Mouse (Mus musculus) thymus, postnatal 36 days (tissue): ENCODE results near the gene Eef1e1.
"Not testable (repeated sequence)": the region's sequence is repeated elsewhere in the genome, so short reads cannot be mapped to it uniquely, and the experiment has no call there.

ENCODE experiments used
- DNase-seq, 2 experiments: peaks; one replicate each; pipeline ENCODE4 v3.0.0; 2022; ENCODE audit warnings: mixed read lengths in 2 of 2

The Eef1e1 gene

DNA sequence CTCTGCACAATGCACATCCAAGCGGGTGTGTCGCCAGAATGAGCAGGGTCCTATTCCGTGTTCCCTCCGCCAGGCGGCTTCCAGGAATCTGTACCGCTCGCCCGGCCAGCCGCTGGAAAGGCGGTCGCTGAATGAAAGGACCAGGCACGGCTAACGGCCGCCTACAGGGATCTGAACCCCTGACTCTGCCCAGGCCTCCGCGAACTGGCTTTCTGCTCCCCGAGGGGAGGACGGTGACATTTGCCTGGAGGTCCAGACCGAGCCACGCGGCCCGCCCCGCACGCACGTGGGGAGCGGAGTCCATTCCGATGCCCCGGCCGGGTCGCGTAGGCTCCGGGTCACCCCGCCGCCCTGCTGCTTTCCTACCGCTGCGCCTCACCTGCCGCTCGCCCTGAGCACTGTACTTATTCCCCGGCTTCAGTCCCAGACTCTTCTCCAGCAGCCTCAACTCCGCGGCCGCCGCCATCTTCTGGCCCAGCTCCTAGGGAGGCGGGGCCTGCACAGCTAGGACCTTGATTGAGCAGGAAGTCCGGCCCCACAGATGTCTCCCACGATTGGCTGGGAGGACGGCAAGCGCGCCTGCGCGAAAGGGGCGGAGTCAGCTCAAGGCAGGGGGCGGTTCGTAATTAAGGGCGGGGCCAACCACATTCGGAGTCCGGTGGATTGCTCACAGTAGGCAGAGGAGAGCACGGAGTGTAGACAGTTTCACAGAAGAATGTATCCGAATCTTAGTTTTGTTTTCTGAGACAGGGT lies at the start of gene Eef1e1:
Gene Eef1e1 (minus strand): TSS at position 531 of the 753 bp plus-strand sequence.
- peak; percentile 96 to 97 for DNase-seq

DNA sequence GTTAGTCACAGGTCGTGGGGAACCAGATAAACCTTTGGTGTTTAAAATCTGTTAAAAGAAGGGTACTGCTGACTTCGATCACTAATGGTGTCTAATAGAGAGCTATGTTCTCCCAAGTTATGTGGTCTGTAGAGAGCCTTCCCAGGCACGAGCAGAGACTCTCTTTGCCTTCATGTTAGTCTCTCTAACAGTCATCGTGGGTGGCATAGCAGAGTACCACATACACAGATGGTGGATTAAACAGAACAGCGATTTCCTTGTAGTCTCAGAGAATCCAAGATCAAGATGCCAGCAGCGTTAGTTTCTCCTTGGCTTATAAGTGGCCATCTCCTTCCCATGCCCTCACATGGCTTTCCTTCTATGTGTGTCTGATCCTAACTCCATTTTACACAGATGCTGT lies 32.0 kb upstream of the Eef1e1 start:
- no peak for DNase-seq

GRCm38 (mm10) chr13:38690028-38690427 lies 31.2 kb upstream of the Eef1e1 start:
- no peak for DNase-seq

GRCm38 (mm10) chr13:38688761-38689160 lies 29.9 kb upstream of the Eef1e1 start:
- no peak for DNase-seq

DNA sequence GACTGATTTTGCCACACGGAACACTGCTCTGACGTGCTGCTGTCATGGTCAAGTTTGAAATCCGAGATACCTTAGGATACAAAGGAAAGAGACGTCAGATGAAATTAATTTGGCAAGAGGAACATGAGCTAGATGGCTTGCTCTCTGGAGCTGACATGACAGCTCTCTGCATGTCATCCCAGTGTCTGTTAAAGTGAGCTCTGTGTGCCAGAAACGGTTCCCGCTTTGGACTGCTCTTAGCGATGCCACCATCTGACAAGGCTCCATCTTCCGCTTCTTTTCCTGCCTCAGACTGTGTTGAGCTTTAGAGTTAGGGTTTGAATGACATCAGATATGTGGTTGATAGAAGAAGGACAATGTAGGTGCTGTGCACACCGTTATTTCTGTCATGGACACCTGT lies 13.5 kb upstream of the Eef1e1 start:
- DNase-seq = no peak

DNA sequence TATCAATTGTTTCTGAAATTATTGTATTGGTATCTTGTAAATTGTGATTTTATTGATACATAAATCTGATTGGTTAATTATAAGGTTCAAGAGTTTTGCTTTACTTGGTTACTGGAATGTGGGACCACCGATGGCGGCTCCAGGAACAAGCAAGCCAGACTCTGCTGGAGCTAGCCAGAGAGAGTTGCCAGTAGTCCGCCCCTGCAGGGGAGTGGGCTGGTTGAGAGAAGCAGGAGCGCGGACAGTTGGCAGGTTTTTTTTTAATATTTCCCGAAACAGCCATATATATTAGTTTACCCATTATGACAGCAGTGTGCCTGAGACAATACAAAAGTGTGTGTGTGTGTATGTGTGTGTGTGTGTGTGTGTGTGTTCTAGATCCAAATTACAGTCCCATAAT lies 12.6 kb upstream of the Eef1e1 start:
- not testable (repeated sequence) for DNase-seq

GRCm38 (mm10) chr13:38670051-38670450 lies 11.2 kb upstream of the Eef1e1 start:
- DNase-seq = no peak

DNA sequence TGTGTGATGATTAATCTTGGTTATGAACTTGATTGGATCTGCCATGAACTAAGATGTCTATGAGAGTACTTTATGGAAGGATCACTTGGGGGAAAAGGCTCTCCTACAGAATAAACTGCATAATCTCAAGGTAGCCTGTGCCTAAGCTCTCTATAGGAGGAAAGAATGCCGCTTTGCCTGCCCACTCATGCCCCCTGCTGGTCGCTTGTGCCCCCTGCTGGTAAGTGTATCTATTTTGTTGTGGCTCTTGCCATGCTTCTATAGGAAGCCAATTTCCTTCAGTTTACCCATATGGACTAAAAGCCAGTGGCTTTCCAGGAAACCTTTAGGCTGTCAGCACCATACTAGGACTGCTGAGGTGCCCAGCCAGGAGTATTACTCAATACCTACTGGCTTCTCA lies 9.7 kb upstream of the Eef1e1 start:
- DNase-seq = peak; percentile 37 to 52

DNA sequence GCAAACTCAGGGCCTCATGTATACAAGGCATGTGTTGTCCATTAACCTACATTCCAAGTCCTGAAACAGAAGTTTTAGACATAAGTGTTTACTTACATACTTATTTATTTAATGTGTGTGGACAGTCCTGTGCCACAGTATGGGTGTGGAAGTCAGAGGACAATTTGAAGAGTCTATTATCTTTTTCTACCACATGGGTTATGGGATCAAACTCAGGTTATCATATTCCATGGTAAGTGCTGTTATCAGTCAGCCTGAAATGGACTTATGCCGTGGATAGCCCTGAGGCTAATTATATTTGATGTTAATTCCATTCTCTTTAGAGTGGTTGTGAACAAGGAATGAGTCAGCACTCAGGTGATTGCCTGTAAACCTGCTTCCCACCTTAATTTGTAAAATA lies 5.9 kb upstream of the Eef1e1 start:
- no peak for DNase-seq

GRCm38 (mm10) chr13:38659524-38660136 lies 772 bp upstream of the Eef1e1 start:
- DNase-seq = no peak

DNA sequence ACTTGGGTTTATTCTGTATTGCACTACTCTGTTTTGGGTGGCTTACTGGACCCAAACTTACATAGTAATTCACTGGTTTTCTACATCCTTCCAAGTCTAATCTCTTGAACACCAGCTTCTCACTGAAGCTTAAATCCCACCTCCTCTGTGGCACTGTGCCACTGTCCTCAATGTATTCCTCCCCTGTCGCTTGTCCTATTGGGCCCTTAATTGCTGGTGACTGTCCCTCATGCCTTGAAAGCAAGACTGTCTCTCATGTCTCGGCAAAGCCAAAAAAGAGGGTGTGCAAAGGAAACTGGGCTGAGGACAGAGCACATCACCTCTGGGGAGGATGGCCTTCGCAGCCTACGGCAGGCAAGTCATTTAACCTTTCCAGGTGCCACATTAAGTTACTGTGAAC lies 993 bp downstream of the Eef1e1 start:
- DNase-seq = no peak

DNA sequence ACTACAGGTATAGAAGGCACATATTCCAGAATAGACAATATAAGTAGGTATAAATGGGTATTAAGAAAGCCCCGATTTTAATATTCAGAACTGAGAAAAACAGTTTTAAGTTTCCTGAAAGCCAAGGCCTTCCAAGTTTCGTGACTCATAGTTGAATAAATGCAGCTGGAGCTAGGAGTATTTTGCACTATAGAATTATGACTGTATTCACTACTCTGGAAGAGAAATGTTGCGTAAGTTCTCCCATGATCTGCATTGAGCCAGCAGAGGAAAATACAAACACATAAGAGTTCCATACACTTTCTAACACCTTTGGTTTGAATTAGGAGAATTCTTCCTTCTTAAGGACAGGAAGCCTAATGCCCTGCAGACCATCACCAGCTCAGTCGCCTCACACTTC lies 8.6 kb downstream of the Eef1e1 start:
- DNase-seq = no peak

- DNase-seq = no peak
Observed at GRCm38 (mm10) chr13:38649069-38649468, 9.8 kb downstream of the Eef1e1 start.

- DNase-seq = no peak
Observed at GRCm38 (mm10) chr13:38641414-38641813, 17.4 kb downstream of the Eef1e1 start.

GRCm38 (mm10) chr13:38640961-38641360 lies 17.9 kb downstream of the Eef1e1 start:
- no peak for DNase-seq

DNA sequence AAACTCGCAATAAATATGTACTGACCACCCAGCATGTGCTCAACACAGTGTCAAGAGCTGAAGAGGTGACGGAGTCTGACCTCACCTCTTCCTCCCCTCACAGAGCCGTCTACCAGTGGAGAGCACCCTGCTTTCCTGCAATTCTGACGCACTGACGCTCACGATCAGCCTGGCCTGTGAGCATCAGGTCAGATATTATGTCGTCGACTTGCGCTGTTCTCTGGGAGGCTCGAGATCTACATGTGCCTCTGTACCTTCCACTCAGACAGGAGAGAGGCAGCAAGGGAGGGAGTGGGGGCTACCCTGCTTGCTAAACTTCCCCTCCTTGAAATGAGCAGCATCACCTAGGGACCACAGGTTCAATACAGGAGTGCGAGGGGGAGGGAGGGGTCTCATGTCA lies 20.2 kb downstream of the Eef1e1 start:
- DNase-seq = no peak

DNA sequence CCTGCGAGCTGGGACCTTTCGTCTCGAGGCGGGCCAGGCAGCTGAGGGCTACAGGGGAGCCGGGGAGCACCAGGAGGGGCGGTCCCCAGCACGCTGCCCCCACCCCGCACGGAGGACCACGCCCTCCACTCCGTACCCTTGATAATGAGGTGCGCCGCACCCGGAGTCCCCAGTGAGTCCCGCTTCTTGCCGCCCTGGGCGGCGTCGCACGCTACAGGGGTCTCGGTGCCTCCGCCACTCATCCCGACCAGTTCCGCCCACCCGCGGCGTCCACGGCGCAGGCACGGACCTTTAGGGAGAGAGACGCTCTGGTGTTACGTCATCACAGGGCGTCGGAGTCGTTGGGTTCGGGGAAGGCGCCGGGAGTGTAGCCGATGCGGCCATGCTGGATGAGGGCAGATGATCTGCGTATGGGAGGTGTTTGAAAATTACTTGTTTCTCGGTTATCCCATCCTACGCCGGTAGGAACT lies 24.0 kb downstream of the Eef1e1 start, which contains the start of gene Bloc1s5:
Gene Bloc1s5 (minus strand): TSS at position 310 of the 470 bp plus-strand sequence.
- peak; percentile 93 to 96 for DNase-seq

DNA sequence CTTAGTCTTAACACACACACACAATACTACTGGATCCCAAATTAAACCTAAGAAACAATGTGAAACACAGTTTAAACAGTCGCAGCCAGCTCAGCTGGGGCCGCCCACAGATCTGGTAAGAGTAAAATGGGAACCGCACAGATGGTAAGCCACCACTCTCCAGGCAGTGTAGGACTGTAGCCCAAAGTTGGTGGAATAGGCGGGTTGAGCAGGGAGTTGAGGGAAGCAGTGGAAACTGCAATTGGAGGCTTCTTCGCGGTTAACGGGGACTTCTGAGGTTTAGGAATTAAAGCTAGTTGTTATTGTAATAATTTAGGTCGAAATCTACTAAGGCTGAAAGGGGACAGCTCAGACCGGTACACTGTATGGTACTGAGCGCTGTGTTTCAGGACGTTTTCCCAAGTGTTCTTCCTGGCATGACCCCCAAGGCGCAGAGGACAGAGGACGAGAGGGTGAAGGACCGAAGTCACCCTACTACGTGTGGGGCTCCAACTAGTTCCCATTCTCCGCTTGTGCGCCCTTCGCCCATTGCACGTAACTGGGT lies 24.5 kb downstream of the Eef1e1 start:
- DNase-seq = peak in 1 of 2 experiments; percentile 5

DNA sequence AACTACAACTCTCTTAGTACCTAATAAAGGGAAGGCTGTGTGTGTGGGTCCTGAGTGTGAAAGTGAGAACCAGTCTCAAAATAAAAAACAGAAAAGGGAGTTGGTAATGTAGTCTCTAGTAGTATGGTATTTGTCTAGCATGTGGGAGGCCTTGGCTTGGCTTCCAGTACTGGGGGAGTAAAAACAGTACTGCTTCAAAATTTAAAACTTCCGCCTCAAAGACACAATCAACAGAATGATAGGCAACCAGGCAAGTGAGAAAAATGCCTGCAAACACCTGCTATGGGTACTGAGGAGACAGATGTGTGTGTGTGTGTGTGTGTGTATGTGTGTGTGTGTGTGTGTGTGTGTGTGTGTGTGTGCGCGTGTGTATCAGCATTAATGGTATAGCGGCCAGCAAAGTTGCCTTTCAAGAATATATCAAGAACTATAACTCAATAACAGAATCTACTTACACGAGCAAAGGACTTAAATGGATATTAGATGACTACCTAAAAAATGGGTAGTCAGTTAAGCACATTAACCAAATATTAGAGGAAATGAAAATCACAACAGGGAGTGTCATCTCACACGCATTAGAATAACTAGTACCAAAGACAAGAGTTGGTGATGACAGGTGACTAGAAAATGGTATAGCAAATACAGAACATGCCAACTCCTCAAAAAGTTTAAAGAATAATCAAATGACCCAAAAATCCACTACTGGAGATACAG lies 25.4 kb downstream of the Eef1e1 start:
- DNase-seq = no peak

DNA sequence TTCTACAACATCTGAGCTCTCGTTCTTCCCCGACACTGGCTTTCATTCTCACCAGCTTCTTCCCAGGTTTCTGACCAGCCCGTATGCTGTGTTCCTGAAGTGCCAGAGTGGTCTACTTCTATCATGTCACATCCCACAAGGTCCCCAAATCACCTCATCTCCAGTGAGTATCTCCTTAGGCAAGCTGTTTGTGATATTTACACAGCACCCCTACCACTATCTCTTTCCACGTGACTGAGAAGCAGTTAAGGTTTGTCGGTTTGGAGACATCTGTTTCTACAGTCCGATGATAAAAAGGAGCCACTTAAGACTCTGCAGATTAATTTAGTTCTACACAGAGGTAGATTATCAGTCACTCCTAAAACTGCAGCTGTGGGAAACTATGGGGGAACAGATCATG lies 26.3 kb downstream of the Eef1e1 start:
- no peak for DNase-seq

GRCm38 (mm10) chr13:38626229-38626525 lies 32.7 kb downstream of the Eef1e1 start:
- no peak for DNase-seq

DNA sequence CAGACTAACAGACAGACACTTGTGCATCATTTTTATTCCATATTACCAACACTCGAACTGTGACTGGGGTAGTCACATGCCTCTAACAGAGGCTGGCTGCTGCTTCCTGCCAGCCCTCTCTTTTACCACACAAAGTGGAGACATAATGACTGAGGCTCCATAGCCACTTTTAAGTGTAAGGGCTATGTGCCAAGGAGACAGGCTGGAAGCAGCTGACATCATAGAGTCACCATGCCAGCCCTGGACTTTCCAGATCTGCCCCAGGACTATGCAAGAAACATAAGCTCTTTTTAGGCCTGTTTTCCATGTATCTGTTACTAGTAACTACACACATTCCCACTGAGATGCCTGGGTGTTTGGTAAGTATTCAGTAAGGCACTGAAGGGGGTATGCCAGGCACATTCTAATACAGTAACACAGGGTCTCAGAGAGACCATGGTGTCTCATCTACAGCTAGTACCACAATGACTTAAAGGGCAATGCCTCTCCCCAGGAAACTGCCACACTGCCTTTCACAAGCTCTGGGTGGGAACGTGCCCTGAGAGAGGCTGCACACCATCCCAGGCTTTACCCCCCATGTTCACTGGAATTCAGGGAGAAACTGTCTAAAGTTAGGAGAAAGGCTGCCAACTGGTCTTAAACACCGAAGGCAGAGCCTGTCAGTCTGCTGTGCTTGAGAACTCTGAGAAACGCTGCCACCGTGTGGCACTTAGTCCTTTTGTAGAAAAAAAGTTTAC lies 33.2 kb downstream of the Eef1e1 start:
- no peak for DNase-seq
